Mouse (Mus musculus): ENCODE data around the gene Hmgcs1. TPM values are rescaled to one million over a fixed set of nuclear protein-coding genes. Genes with fewer than 3 reads are reported as not detected.
"Not testable (repeated sequence)": the region's sequence is repeated elsewhere in the genome, so short reads cannot be mapped to it uniquely, and the experiment has no call there.

Gene Hmgcs1
- polyA plus RNA-seq, 1 experiment from 2014 or later = 67.8 TPM

GRCm38 (mm10) chr13:119684416-119685177 is 5.6 kb upstream of the Hmgcs1 start:
- no peak overlapping the region for H3K4me3 ChIP-seq (ENCODE audit: inconsistent target)
- no peak overlapping the region for H3K27ac ChIP-seq
- WGBS (ENCODE audit: missing documents) = 95% methylated on average over 11 of the region's 11 CpGs
- no peaks in the 10 kb centered on the region for H3K36me3 ChIP-seq (ENCODE audit: inconsistent target)
- peaks cover 5% of the 10 kb centered on the region; the same call in 1 of the 2 replicates for H3K79me2 ChIP-seq (ENCODE audit: inconsistent target)

- whole genome bisulfite sequencing (ENCODE audit: missing documents) = 14% methylated on average over 5 of the region's 5 CpGs
- Histone ChIP-seq H3K27ac (peak overlapping the region; percentile 86), H3K79me2 (ENCODE audit: inconsistent target) (peaks cover 47% of the 10 kb centered on the region), H3K36me3 (ENCODE audit: inconsistent target) (no peaks in the 10 kb centered on the region), H3K4me3 (ENCODE audit: inconsistent target) (peak overlapping the region; percentile 41)
These were observed 505 bp upstream of the Hmgcs1 start for GRCm38 (mm10) chr13:119689709-119690038.

DNA sequence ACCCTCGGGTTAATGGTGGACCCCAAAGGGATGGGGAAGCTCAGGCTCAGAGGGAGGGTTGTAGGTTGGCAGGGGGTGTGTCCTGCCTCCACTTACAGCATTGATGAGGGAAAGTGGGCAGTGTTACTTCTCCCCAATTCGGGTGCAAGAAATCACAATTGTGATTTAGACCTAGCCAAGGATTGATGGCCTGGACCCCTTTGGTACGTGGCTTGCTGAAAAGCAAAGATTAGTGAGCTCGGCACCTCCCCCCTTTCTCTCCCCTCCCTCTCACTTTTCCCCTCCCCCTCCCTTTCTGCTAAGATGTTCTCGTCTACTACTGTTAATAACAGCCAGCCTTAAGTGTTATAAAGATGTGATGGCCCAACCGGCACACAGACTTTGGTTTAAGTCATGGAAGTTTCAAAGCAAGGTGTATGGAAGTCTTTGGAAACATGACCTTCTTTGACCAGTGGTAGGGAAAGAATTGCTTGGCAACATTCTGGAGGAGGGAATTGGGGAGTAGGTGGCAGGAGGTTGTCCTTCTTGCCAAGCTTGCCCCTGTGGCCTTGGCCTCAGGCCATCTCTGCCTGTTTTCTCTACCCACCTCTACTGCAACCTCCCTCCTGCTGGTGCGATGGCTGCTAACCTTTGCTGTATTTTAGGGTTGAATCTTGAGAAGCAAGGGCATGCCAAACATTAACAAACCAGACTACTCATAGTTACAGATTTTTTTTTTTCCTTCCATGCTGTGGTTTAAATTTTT is 869 bp downstream of the Hmgcs1 start:
- H3K4me3 ChIP-seq (ENCODE audit: inconsistent target) = peak overlapping the region; percentile 95
- peaks cover 61% of the 10 kb centered on the region for H3K79me2 ChIP-seq (ENCODE audit: inconsistent target)
- H3K36me3 ChIP-seq (ENCODE audit: inconsistent target) = no peaks in the 10 kb centered on the region
- WGBS (ENCODE audit: missing documents) = 10% methylated on average over 6 of the region's 7 CpGs
- H3K27ac ChIP-seq = peak overlapping the region; percentile 87

DNA sequence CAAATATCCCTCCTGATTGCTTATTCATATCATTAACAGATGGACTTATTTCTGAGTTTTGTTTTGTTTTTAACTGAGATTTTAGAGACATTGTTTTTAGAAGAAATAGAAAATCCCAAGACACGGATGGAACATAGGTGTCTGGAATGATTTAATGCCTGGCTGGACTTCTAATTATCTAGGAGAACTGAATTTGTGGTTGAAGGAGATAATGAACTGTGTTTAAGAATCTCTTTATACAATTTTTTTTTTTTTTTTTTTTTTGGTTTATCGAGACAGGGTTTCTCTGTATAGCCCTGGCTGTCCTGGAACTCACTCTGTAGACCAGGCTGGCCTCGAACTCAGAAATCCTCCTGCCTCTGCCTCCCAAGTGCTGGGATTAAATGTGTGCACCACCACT is 1.8 kb downstream of the Hmgcs1 start:
- H3K36me3 ChIP-seq (ENCODE audit: inconsistent target) = not testable (repeated sequence)
- WGBS (ENCODE audit: missing documents) = 90% methylated on average over 2 of the region's 3 CpGs
- Histone ChIP-seq H3K27ac (peak overlapping the region; percentile 87), H3K4me3 (ENCODE audit: inconsistent target) (peak overlapping the region; percentile 95), H3K79me2 (ENCODE audit: inconsistent target) (peaks cover 70% of the 10 kb centered on the region)

- H3K36me3 ChIP-seq (ENCODE audit: inconsistent target) = peaks cover 14% of the 10 kb centered on the region
- WGBS (ENCODE audit: missing documents) = 92% methylated on average over 4 of the region's 4 CpGs
- no peak overlapping the region for H3K4me3 ChIP-seq (ENCODE audit: inconsistent target)
- no peak overlapping the region for H3K27ac ChIP-seq
- peaks cover 100% of the 10 kb centered on the region for H3K79me2 ChIP-seq (ENCODE audit: inconsistent target)
These were observed 5.5 kb downstream of the Hmgcs1 start for GRCm38 (mm10) chr13:119695676-119696075.

DNA sequence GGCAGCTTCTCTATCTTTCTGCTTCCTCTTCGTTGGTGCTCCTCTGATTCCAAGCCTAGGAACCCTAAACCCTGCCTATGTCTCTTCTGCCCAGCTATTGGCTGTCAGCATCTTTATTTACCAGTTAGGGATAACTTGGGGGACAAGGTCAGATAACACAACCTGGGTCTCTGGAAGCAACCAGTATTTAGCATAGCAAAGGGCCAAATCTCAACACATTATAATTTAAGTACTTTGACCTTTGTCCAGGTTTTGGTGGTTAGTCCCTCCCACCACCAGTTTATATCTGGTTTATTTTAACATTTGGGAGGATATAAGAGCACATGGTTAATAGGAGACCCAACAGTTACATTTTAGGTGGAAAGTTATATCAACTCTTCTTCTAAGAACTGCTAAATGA is 6.3 kb downstream of the Hmgcs1 start:
- peaks cover 20% of the 10 kb centered on the region for H3K36me3 ChIP-seq (ENCODE audit: inconsistent target)
- H3K79me2 ChIP-seq (ENCODE audit: inconsistent target) = peaks cover 97% of the 10 kb centered on the region
- H3K4me3 ChIP-seq (ENCODE audit: inconsistent target) = no peak overlapping the region
- 93% methylated on average over 1 of the region's 1 CpGs for WGBS (ENCODE audit: missing documents)
- no peak overlapping the region for H3K27ac ChIP-seq

DNA sequence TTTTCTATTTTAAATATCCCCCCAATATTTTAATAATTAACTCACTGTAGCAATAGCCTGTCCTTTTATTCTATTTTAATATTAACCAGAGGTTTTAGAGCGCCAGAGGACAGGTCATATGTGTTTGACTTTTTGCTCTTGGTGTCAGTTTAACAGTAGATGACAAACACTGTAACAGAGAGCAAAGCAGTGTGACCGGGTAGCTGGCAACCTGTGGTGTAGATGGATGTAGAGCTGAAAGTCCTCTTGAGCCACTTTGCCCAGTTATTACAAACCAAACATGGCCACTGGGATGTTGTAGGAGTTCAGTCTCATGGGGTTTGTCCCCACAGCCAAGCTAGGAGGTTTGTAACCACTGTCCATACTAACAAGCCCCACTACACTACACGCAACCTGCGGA is 8.3 kb downstream of the Hmgcs1 start:
- WGBS (ENCODE audit: missing documents) = 100% methylated on average over 3 of the region's 4 CpGs
- H3K27ac ChIP-seq = no peak overlapping the region
- H3K36me3 ChIP-seq (ENCODE audit: inconsistent target) = peaks cover 33% of the 10 kb centered on the region
- H3K79me2 ChIP-seq (ENCODE audit: inconsistent target) = peaks cover 86% of the 10 kb centered on the region
- no peak overlapping the region for H3K4me3 ChIP-seq (ENCODE audit: inconsistent target)

- Histone ChIP-seq H3K27ac (no peak overlapping the region), H3K4me3 (ENCODE audit: inconsistent target) (no peak overlapping the region), H3K79me2 (ENCODE audit: inconsistent target) (peaks cover 28% of the 10 kb centered on the region), H3K36me3 (ENCODE audit: inconsistent target) (peaks cover 55% of the 10 kb centered on the region)
- WGBS (ENCODE audit: missing documents) = 94% methylated on average over 7 of the region's 7 CpGs
These were observed 14.1 kb downstream of the Hmgcs1 start for GRCm38 (mm10) chr13:119704280-119704679.

DNA sequence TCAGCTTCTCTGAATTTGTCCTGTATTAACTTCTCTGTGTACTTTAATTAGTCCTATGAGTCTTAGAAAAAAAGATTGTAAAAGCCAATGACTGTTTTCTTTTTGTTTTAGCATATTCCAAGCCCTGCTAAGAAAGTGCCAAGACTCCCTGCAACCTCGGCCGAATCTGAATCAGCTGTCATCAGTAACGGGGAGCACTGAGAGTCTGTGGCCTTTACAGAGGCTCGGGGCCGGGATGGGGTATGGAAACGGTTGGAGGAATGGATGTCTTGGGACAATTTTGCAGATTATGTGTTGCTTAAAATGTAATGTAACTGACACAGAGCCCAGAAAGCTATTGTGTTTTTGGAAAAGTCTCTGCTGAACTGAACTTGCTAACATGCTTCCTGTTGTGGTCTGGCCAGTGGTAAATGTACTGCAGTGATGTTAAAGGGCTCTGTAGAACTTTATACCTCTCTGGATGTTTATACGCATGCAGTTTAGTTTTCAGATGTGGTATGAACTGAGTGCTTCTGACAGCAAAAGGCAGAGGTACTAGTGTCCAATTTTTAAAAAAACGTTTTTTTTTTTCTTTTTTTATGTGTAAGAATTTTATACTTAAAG is 16.2 kb downstream of the Hmgcs1 start:
- H3K36me3 ChIP-seq (ENCODE audit: inconsistent target) = peaks cover 35% of the 10 kb centered on the region
- not testable (repeated sequence) for H3K79me2 ChIP-seq (ENCODE audit: inconsistent target); H3K27ac ChIP-seq; H3K4me3 ChIP-seq (ENCODE audit: inconsistent target)
- 8% methylated on average over 6 of the region's 8 CpGs for WGBS (ENCODE audit: missing documents)

GRCm38 (mm10) chr13:119706953-119707352 is 16.8 kb downstream of the Hmgcs1 start:
- Histone ChIP-seq H3K36me3 (ENCODE audit: inconsistent target) (peaks cover 32% of the 10 kb centered on the region), H3K4me3 (ENCODE audit: inconsistent target) (no peak overlapping the region), H3K27ac (no peak overlapping the region), H3K79me2 (ENCODE audit: inconsistent target) (peaks cover 5% of the 10 kb centered on the region; the same call in 1 of the 2 replicates)
- 53% methylated on average over 7 of the region's 7 CpGs for WGBS (ENCODE audit: missing documents)

DNA sequence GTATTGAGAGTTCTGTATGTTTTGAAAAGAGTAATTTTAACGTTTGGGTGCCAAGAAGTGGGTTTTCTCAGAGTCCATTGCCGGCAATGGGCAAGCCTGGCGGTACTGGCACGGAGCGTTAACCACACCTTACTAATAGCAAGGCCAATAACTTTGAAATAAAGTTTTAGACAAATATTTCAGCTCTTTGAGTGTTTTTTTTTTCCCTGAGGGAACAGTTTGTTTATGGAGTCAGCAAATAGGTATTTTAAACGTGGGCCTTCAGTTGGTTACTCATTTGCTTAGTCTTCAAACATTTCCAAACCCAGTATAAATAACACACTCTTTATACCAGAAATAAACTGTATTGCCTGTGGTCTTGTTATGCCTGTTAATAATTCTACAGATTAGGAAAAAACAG is 17.7 kb downstream of the Hmgcs1 start:
- Histone ChIP-seq H3K4me3 (ENCODE audit: inconsistent target) (no peak overlapping the region), H3K27ac (no peak overlapping the region), H3K79me2 (ENCODE audit: inconsistent target) (no peaks in the 10 kb centered on the region), H3K36me3 (ENCODE audit: inconsistent target) (peaks cover 24% of the 10 kb centered on the region)
- 87% methylated on average over 6 of the region's 6 CpGs for WGBS (ENCODE audit: missing documents)

- Histone ChIP-seq H3K27ac (0 out of 2 replicates have a peak overlapping the region, but pooled peaks have one; percentile 8), H3K79me2 (ENCODE audit: inconsistent target) (no peaks in the 10 kb centered on the region), H3K4me3 (ENCODE audit: inconsistent target) (no peak overlapping the region), H3K36me3 (ENCODE audit: inconsistent target) (peaks cover 17% of the 10 kb centered on the region; the same call in 1 of the 2 replicates)
- 48% methylated on average over 5 of the region's 5 CpGs for WGBS (ENCODE audit: missing documents)
These were observed 18.8 kb downstream of the Hmgcs1 start for GRCm38 (mm10) chr13:119708941-119709340.

DNA sequence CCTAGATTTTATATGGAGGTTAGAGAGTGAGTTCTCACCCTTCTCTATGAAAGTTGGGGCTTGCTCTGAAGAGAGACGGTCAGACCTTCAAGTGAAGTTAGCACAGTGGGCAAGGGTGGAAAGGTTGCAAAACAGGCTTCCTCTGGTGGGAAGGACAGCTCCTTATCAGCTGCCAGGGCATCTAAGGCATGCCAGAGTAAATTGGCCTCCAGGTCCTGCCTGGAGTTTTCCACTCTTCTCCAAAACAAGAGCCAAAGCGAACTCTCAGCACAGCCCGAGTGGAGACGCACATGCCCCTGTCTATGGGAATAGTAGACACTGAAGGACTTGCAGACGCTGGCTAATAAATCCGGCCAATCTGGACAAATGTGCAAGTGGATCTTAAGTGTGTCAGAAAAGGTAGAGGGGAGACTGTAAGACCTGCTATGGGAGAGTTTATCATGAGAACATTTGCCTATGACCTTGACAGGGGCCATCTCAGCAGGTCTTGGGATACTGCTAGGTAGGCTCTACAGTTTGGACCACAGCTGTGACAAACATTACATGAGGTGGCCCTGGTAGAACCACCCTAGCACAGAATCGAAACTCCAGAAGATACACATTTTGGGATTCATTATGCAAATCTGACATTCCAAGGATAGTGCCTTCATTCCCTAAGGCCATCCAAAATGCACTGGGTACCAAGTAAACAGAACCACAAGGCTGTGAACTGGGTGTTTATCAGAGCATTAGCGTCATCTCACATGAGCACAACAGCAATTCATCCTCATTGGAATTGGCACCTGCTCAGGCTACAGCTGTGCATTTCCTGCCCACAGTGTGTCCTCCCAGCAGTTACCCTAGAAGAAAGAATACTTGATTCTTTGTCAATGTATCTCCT is 19.4 kb downstream of the Hmgcs1 start:
- H3K79me2 ChIP-seq (ENCODE audit: inconsistent target) = no peaks in the 10 kb centered on the region
- peaks cover 11% of the 10 kb centered on the region; the same call in 1 of the 2 replicates for H3K36me3 ChIP-seq (ENCODE audit: inconsistent target)
- no peak overlapping the region for H3K4me3 ChIP-seq (ENCODE audit: inconsistent target)
- H3K27ac ChIP-seq = no peak overlapping the region
- WGBS (ENCODE audit: missing documents) = 93% methylated on average over 7 of the region's 8 CpGs

DNA sequence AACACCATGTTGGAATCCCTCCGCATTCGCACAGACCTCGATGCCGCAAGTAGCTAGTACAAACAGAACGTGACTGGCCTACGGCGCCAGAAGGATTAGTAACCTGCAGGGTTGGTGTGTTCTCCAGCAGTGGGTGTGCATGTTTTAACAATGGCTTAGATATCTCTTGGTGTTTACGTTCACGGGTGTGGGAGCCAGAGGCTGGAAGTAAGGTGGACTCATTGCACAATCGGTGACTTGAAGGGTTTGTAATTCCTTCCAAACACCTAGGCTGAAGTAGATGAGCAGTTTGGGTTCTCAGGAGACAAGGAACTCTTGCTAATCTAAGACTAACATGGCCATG is 20.1 kb downstream of the Hmgcs1 start:
- no peak overlapping the region for H3K27ac ChIP-seq
- H3K79me2 ChIP-seq (ENCODE audit: inconsistent target) = no peaks in the 10 kb centered on the region
- no peak overlapping the region for H3K4me3 ChIP-seq (ENCODE audit: inconsistent target)
- peaks cover 5% of the 10 kb centered on the region; the same call in 1 of the 2 replicates for H3K36me3 ChIP-seq (ENCODE audit: inconsistent target)
- 97% methylated on average over 10 of the region's 10 CpGs for WGBS (ENCODE audit: missing documents)

All from macrophage (primary cell).